Mouse (Mus musculus): ENCODE measurements around the gene Trim71.

- TF ChIP-seq CTCF (IDR thresholded peaks at IDR 0.05; ENCODE audit: control insufficient read depth, insufficient read depth, insufficient replicate concordance, low read depth, low read length), result no peak
- TF ChIP-seq POLR2A (IDR thresholded peaks at IDR 0.05; ENCODE audit: control insufficient read depth, low read depth, low read length), result no peak
Observed at GRCm38 (mm10) chr9:114502711-114503427, 61.3 kb downstream of the Trim71 start.
